Mouse (Mus musculus) E14TG2a.4 (cell line): ENCODE results near the gene Kndc1.

Experiments
- CTCF ChIP-seq: conservative IDR thresholded peaks from 2 replicates; pipeline ENCODE4 v1.5.1; 2014; ENCODE audit warnings: low read length
- NANOG ChIP-seq: IDR thresholded peaks from 2 replicates; pipeline ENCODE4 v1.6.1; 2014; ENCODE audit warnings: borderline replicate concordance, low read length, mixed read lengths
- POU5F1 ChIP-seq: IDR thresholded peaks from 2 replicates; pipeline ENCODE4 v1.6.1; 2014; ENCODE audit warnings: low read length, borderline replicate concordance

GRCm38 (mm10) chr7:139949893-139950282 is 55.4 kb downstream of the Kndc1 start:
- TF ChIP-seq CTCF = peak; percentile 33
- TF ChIP-seq NANOG = peak; percentile 87
- no peak for TF ChIP-seq POU5F1
